Mouse (Mus musculus) heart, embryonic 11.5 days (tissue): ENCODE data around the gene Mmp17. TPM values are rescaled to one million over a fixed set of nuclear protein-coding genes. Genes with fewer than 3 reads are reported as not detected.

Experiments used
- ATAC-seq: fragments of 200-750 bp; cut with Nextera tagmentation; replicated peaks from 2 replicates; pipeline ENCODE4 v1.8.0; 2017; ENCODE audit warnings: moderate library complexity; ENCODE audit not compliant: insufficient number of reproducible peaks, low FRiP score, low TSS enrichment
- H3K27ac ChIP-seq: fragments of 300-500 bp; sonication (generic); 2 replicates; pipeline ENCODE4 v1.5.1; 2014; ENCODE audit warnings: mild to moderate bottlenecking, low read depth, low read length
- H3K27me3 ChIP-seq: fragments of 300-500 bp; sonication (generic); 2 replicates; pipeline ENCODE4 v1.6.1; 2014; ENCODE audit warnings: mild to moderate bottlenecking, low read length, mixed read lengths; ENCODE audit not compliant: control insufficient read depth, insufficient read depth
- H3K36me3 ChIP-seq: fragments of 300-500 bp; sonication (generic); 2 replicates; pipeline ENCODE4 v1.6.1; 2014; ENCODE audit warnings: mild to moderate bottlenecking, low read length, moderate library complexity, mixed read lengths; ENCODE audit not compliant: control insufficient read depth, insufficient read depth
- H3K4me1 ChIP-seq: fragments of 300-500 bp; sonication (generic); 2 replicates; pipeline ENCODE4 v1.6.1; 2014; ENCODE audit warnings: low read length; ENCODE audit not compliant: control insufficient read depth, insufficient read depth
- H3K4me2 ChIP-seq: fragments of 300-500 bp; sonication (generic); 2 replicates; pipeline ENCODE4 v1.6.1; 2014; ENCODE audit warnings: mild to moderate bottlenecking, moderate library complexity
- H3K4me3 ChIP-seq: fragments of 300-500 bp; sonication (generic); 2 replicates; pipeline ENCODE4 v1.5.1; 2014; ENCODE audit warnings: low read depth, low read length
- H3K9ac ChIP-seq: fragments of 300-500 bp; sonication (generic); 2 replicates; pipeline ENCODE4 v1.6.1; 2014; ENCODE audit warnings: mild to moderate bottlenecking, low read depth, low read length, moderate library complexity
- H3K9me3 ChIP-seq: fragments of 300-500 bp; sonication (generic); replicated peaks from 2 replicates; pipeline ENCODE4 v1.6.1; 2016; ENCODE audit warnings: low read length; ENCODE audit not compliant: control insufficient read depth
- WGBS: fragments of 180-500 bp; shearing (Covaris S2); extraction: QIAGEN DNeasy Blood & Tissue Kit; methylation state at CpG from one replicate; pipeline ENCODE4 v1.1.7; 2014; ENCODE audit not compliant: insufficient replicate concordance; 5-methylcytosine and 5-hydroxymethylcytosine counted together
- polyA plus RNA-seq: library from polyadenylated mRNA; unstranded; fragments of >200 nt; fragmentation: Nextera tagmentation; extraction: Ambion mirVana; gene quantifications from 2 replicates; pipeline ENCODE4 v1.2.1, GENCODE M21; 2014

Gene Mmp17
- polyA plus RNA-seq, 1 experiment from 2014 or later: 0.37 TPM

GRCm38 (mm10) chr5:129550790-129551189, 33.2 kb upstream of the Mmp17 start:
- no peaks in the 10 kb centered on the region for H3K9me3 ChIP-seq
- no peak overlapping the region for H3K4me2 ChIP-seq
- no peaks in the 10 kb centered on the region for H3K27me3 ChIP-seq
- H3K36me3 ChIP-seq: peaks cover 47% of the 10 kb centered on the region
- H3K27ac ChIP-seq: no peak overlapping the region
- H3K4me1 ChIP-seq: no peaks in the 10 kb centered on the region
- H3K4me3 ChIP-seq: no peak overlapping the region
- no peak for ATAC-seq
- no peak overlapping the region for H3K9ac ChIP-seq
- WGBS: 94% methylated on average over 6 of the region's 6 CpGs

- H3K4me3 ChIP-seq: no peak overlapping the region
- H3K27ac ChIP-seq: no peak overlapping the region
- no peaks in the 10 kb centered on the region for H3K4me1 ChIP-seq
- ATAC-seq: no peak
- no peak overlapping the region for H3K4me2 ChIP-seq
- peaks cover 52% of the 10 kb centered on the region for H3K36me3 ChIP-seq
- no peak overlapping the region for H3K9ac ChIP-seq
- no peaks in the 10 kb centered on the region for H3K27me3 ChIP-seq
- WGBS: 97% methylated on average over 2 of the region's 2 CpGs
- no peaks in the 10 kb centered on the region for H3K9me3 ChIP-seq
Measured at GRCm38 (mm10) chr5:129551991-129552390, 32.0 kb upstream of the Mmp17 start.

GRCm38 (mm10) chr5:129553642-129554041, 30.3 kb upstream of the Mmp17 start:
- WGBS: 91% methylated on average over 6 of the region's 6 CpGs

GRCm38 (mm10) chr5:129558591-129558990, 25.4 kb upstream of the Mmp17 start:
- Histone ChIP-seq H3K4me1 (no peaks in the 10 kb centered on the region), H3K4me2 (no peak overlapping the region), H3K9ac (no peak overlapping the region), H3K4me3 (no peak overlapping the region), H3K27ac (no peak overlapping the region), H3K9me3 (no peaks in the 10 kb centered on the region), H3K27me3 (no peaks in the 10 kb centered on the region), H3K36me3 (peaks cover 49% of the 10 kb centered on the region)
- WGBS: 88% methylated on average over 5 of the region's 5 CpGs
- no peak for ATAC-seq

More at GRCm38 (mm10) chr5:129553642-129554041, 30.3 kb upstream of the Mmp17 start:
- no peak overlapping the region for H3K4me2 ChIP-seq
- no peaks in the 10 kb centered on the region for H3K4me1 ChIP-seq
- no peak overlapping the region for H3K27ac ChIP-seq
- H3K9ac ChIP-seq: no peak overlapping the region
- H3K9me3 ChIP-seq: no peaks in the 10 kb centered on the region
- H3K36me3 ChIP-seq: peaks cover 51% of the 10 kb centered on the region
- ATAC-seq: no peak
- H3K27me3 ChIP-seq: no peaks in the 10 kb centered on the region
- no peak overlapping the region for H3K4me3 ChIP-seq

- no peaks in the 10 kb centered on the region for H3K9me3 ChIP-seq
- H3K4me3 ChIP-seq: no peak overlapping the region
- peaks cover 46% of the 10 kb centered on the region for H3K36me3 ChIP-seq
- WGBS: 84% methylated on average over 11 of the region's 11 CpGs
- no peaks in the 10 kb centered on the region for H3K27me3 ChIP-seq
- H3K9ac ChIP-seq: no peak overlapping the region
- no peak for ATAC-seq
- no peaks in the 10 kb centered on the region for H3K4me1 ChIP-seq
- no peak overlapping the region for H3K4me2 ChIP-seq
- no peak overlapping the region for H3K27ac ChIP-seq
Measured at GRCm38 (mm10) chr5:129559283-129559682, 24.7 kb upstream of the Mmp17 start.

GRCm38 (mm10) chr5:129562342-129562741, 21.6 kb upstream of the Mmp17 start:
- ATAC-seq: no peak
- Histone ChIP-seq H3K9me3 (no peaks in the 10 kb centered on the region), H3K9ac (no peak overlapping the region), H3K27me3 (no peaks in the 10 kb centered on the region), H3K4me3 (no peak overlapping the region), H3K4me2 (no peak overlapping the region), H3K4me1 (no peaks in the 10 kb centered on the region), H3K36me3 (peaks cover 44% of the 10 kb centered on the region), H3K27ac (no peak overlapping the region)
- WGBS: 89% methylated on average over 8 of the region's 8 CpGs

GRCm38 (mm10) chr5:129568596-129568995, 15.4 kb upstream of the Mmp17 start:
- H3K4me3 ChIP-seq: no peak overlapping the region
- no peaks in the 10 kb centered on the region for H3K9me3 ChIP-seq
- no peaks in the 10 kb centered on the region for H3K4me1 ChIP-seq
- no peaks in the 10 kb centered on the region for H3K27me3 ChIP-seq
- H3K27ac ChIP-seq: no peak overlapping the region
- no peak overlapping the region for H3K9ac ChIP-seq
- no peak for ATAC-seq
- peaks cover 50% of the 10 kb centered on the region for H3K36me3 ChIP-seq
- no peak overlapping the region for H3K4me2 ChIP-seq
- 93% methylated on average over 4 of the region's 4 CpGs for WGBS

GRCm38 (mm10) chr5:129578201-129578600, 5.8 kb upstream of the Mmp17 start:
- no peaks in the 10 kb centered on the region for H3K36me3 ChIP-seq
- H3K4me2 ChIP-seq: no peak overlapping the region
- no peak for ATAC-seq
- 56% methylated on average over 12 of the region's 12 CpGs for WGBS
- H3K4me3 ChIP-seq: no peak overlapping the region
- no peak overlapping the region for H3K27ac ChIP-seq
- no peak overlapping the region for H3K9ac ChIP-seq
- H3K27me3 ChIP-seq: peaks cover 27% of the 10 kb centered on the region
- H3K9me3 ChIP-seq: no peaks in the 10 kb centered on the region
- H3K4me1 ChIP-seq: no peaks in the 10 kb centered on the region

GRCm38 (mm10) chr5:129580046-129580445, 3.9 kb upstream of the Mmp17 start:
- Histone ChIP-seq H3K36me3 (no peaks in the 10 kb centered on the region), H3K4me3 (no peak overlapping the region), H3K9ac (no peak overlapping the region), H3K9me3 (no peaks in the 10 kb centered on the region), H3K4me2 (no peak overlapping the region), H3K27me3 (peaks cover 35% of the 10 kb centered on the region), H3K27ac (no peak overlapping the region), H3K4me1 (peaks cover 2% of the 10 kb centered on the region; the same call in 1 of the 2 replicates)
- 10% methylated on average over 6 of the region's 6 CpGs for WGBS
- no peak for ATAC-seq
